Mouse (Mus musculus) embryonic facial prominence, embryonic 14.5 days (tissue): ENCODE measurements at regions not wholly inside any gene's neighbourhood (a gene's known extent, or its start where the extent isn't known, plus 50 kb on each side); places are given as distances from the start of the nearest gene placed in this dataset.

Experiments
- ATAC-seq: fragments of 200-750 bp; cut with Nextera tagmentation; 2 replicates; pipeline ENCODE4 v1.8.0; 2017; ENCODE audit warnings: low read depth, moderate number of reproducible peaks, moderate TSS enrichment
- DNase-seq: peaks from one replicate; pipeline ENCODE4 v3.0.0-alpha.2; 2015; ENCODE audit warnings: low spot score
- H3K27ac ChIP-seq: fragments of 300-500 bp; sonication (generic); replicated peaks from 2 replicates; pipeline ENCODE4 v1.5.1; 2014; ENCODE audit warnings: low read depth, mild to moderate bottlenecking, low read length, moderate library complexity
- H3K27me3 ChIP-seq: fragments of 300-500 bp; sonication (generic); replicated peaks from 2 replicates; pipeline ENCODE4 v1.6.1; 2014; ENCODE audit warnings: low read length; ENCODE audit not compliant: control insufficient read depth, insufficient read depth
- H3K36me3 ChIP-seq: fragments of 300-500 bp; sonication (generic); 2 replicates; pipeline ENCODE4 v1.6.1; 2014; ENCODE audit warnings: low read length, mixed read lengths; ENCODE audit not compliant: control insufficient read depth, insufficient read depth
- H3K4me1 ChIP-seq: fragments of 300-500 bp; sonication (generic); 2 replicates; pipeline ENCODE4 v1.6.1; 2014; ENCODE audit warnings: antibody characterized with exemption, low read length; ENCODE audit not compliant: control insufficient read depth, insufficient read depth
- H3K4me2 ChIP-seq: fragments of 300-500 bp; sonication (generic); 2 replicates; pipeline ENCODE4 v1.6.1; 2014; ENCODE audit warnings: low read depth, mild to moderate bottlenecking, low read length, moderate library complexity, mixed read lengths
- H3K4me3 ChIP-seq: fragments of 300-500 bp; sonication (generic); 2 replicates; pipeline ENCODE4 v1.5.1; 2014; ENCODE audit warnings: low read depth, mild to moderate bottlenecking, low read length
- H3K9ac ChIP-seq: fragments of 300-500 bp; sonication (generic); 2 replicates; pipeline ENCODE4 v1.6.1; 2014; ENCODE audit warnings: low read depth, mild to moderate bottlenecking, low read length, moderate library complexity, mixed read lengths
- H3K9me3 ChIP-seq: fragments of 300-500 bp; sonication (generic); 2 replicates; pipeline ENCODE4 v1.6.1; 2016; ENCODE audit warnings: low read length; ENCODE audit not compliant: control insufficient read depth
- WGBS: fragments of 180-500 bp; shearing (Covaris S2); extraction: QIAGEN DNeasy Blood & Tissue Kit; methylation state at CpG from one replicate; pipeline ENCODE4 v1.1.7; 2014; 5-methylcytosine and 5-hydroxymethylcytosine counted together

DNA sequence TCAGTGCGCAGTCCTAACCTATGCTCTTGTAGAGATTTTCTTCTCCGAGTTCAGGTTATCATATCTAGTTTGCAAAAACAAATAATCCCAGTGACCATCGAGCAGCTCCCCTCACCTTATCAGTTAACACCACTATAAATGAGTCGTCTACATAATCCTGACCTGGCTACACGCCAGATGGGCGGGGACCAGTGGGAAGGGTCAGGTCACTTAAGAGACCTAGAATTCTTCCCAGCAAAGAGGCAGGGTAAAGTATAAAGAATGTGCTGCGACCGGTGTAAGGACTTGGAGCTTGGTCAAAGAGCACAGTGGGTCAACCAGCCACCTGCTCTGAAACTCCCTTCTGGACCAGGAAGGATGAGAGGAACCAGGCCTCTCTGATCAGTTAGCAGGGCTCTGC, 102.0 kb upstream of the 1700020N01Rik start:
- no peak overlapping the region for H3K4me2 ChIP-seq

DNA sequence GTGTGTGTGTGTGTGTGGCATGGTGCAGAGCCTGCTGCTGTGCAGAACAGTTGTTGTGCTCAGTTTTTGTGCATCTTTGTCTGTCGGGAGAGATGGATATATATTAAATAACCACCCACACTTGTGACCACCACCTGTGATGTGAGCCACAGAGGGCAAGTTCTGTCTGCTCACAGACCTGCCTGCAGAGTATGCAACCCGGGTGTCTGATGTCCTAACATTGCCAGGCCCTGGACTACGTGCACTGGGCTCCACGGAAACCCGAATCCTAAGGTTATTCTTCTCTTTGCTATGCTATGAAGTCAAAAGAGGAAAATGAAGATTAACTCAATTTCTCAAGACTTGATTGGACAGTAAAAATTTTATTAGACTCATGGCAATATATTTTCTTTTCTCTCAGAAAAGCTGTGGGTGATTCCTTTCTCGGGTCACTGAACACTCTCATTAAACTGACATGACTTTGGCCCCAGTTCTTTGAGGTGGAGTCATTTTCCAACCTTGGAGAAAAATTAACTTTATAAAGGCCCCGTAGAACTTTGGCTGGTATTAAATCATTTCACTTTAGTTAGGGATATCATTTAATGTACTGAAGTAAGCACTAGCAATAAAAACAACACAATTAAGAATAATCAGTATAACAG, 100.6 kb upstream of the 1700020N01Rik start:
- Histone ChIP-seq H3K27me3 (no peaks in the 10 kb centered on the region), H3K4me2 (no peak overlapping the region), H3K4me3 (no peak overlapping the region), H3K4me1 (no peaks in the 10 kb centered on the region), H3K9me3 (no peaks in the 10 kb centered on the region), H3K27ac (no peak overlapping the region), H3K36me3 (no peaks in the 10 kb centered on the region), H3K9ac (no peak overlapping the region)
- WGBS, result 65% methylated on average over 7 of the region's 7 CpGs
- no peak for ATAC-seq
- no peak for DNase-seq

More for the DNA sequence above, 102.0 kb upstream of the 1700020N01Rik start:
- no peak for DNase-seq
- Histone ChIP-seq H3K9ac (no peak overlapping the region), H3K36me3 (no peaks in the 10 kb centered on the region), H3K9me3 (no peaks in the 10 kb centered on the region), H3K27me3 (no peaks in the 10 kb centered on the region), H3K4me1 (no peaks in the 10 kb centered on the region), H3K4me3 (no peak overlapping the region), H3K27ac (no peak overlapping the region)
- ATAC-seq, result no peak
- WGBS, result 73% methylated on average over 8 of the region's 8 CpGs

DNA sequence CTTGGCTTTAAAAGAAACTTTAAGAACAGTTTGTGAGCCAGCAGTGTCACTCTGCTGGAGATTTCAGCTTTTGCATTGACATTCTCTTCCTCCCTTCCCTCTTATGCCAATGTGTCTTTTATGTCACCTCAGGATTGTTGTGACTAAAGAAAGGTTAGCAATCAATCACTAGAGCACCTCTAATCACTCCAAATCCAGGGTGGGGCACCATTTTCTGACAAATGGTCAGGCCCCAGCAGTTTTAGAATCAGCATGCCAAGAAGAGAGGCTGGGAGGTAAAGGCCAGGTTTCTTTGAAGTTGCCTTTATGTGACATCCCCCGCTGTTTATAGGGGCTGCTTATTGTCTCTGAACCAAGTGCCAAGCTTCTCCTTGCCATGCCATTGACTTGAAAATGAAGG, 98.4 kb upstream of the 1700020N01Rik start:
- Histone ChIP-seq H3K4me3 (no peak overlapping the region), H3K27ac (no peak overlapping the region), H3K9ac (no peak overlapping the region), H3K36me3 (no peaks in the 10 kb centered on the region), H3K4me2 (no peak overlapping the region), H3K27me3 (no peaks in the 10 kb centered on the region), H3K4me1 (no peaks in the 10 kb centered on the region), H3K9me3 (no peaks in the 10 kb centered on the region)
- ATAC-seq, result no peak
- 43% methylated on average over 1 of the region's 1 CpGs for WGBS
- no peak for DNase-seq

DNA sequence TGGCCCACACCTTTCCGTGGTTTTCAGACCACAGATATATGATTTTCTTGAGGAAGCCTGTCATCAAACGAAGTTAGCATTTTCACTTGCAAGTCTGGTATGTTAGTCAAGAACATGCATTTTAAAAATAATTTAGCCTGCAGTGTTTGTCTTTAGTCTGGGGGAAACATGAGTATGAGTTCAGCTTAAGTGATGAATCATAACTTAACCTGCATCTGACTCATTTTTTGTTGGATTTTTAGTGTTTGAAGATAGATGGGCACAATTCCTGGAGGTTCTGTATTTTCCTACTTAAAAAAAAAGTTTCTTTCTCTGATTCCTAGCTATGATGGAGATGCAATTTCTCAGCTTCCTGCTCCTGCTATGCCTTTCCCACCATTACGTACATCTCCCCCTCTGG, 95.8 kb upstream of the 1700020N01Rik start:
- Histone ChIP-seq H3K9ac (no peak overlapping the region), H3K4me2 (no peak overlapping the region), H3K4me3 (no peak overlapping the region), H3K4me1 (no peaks in the 10 kb centered on the region), H3K27me3 (no peaks in the 10 kb centered on the region), H3K36me3 (no peaks in the 10 kb centered on the region), H3K27ac (no peak overlapping the region), H3K9me3 (no peaks in the 10 kb centered on the region)
- DNase-seq (no peak), ATAC-seq (no peak)
- WGBS, result 82% methylated on average over 3 of the region's 3 CpGs

DNA sequence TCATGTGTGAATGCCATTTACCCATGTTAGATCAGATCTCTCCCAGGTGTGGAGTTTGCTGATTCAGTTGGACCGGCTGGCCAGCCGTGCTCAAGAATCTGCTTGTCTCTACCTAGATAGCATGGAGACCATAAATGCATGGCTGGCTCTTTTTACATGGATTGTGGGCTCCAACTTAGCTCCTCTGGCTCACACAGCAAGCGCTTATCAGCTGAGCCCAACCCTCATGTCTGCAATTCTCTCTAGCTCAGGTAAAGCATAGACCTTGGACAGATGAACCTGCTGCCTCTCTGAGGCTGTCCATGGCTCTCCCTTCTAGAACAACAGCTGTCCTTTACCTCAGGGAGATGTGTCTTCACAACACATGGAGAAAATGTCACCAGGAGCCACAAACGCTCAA, 94.8 kb upstream of the 1700020N01Rik start:
- no peak overlapping the region for H3K9ac ChIP-seq
- H3K36me3 ChIP-seq, result no peaks in the 10 kb centered on the region
- no peaks in the 10 kb centered on the region for H3K9me3 ChIP-seq
- H3K4me1 ChIP-seq, result no peaks in the 10 kb centered on the region
- H3K27ac ChIP-seq, result no peak overlapping the region
- H3K27me3 ChIP-seq, result no peaks in the 10 kb centered on the region
- ATAC-seq (no peak), DNase-seq (no peak)
- H3K4me3 ChIP-seq, result no peak overlapping the region
- no peak overlapping the region for H3K4me2 ChIP-seq
- 89% methylated on average over 4 of the region's 4 CpGs for WGBS

DNA sequence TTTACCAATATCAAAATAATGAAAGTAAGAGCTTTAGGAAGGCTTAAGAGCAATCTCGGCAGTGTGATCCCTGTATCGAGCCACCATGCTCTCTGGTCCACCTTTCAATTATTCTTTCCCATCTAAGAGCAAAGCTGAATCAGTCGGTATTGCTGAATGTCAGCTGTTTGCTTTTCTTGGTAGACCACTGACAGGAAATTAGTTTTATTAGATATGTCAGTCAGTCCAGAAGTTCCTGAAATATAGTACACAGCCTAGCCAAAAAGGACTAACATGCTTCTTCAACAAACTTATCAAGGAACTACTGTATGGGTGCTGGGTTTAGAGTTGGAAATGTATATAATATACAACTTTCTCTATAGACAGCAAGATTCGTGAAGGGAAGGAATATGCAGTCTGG, 91.3 kb upstream of the 1700020N01Rik start:
- H3K4me1 ChIP-seq, result no peaks in the 10 kb centered on the region
- 80% methylated on average over 4 of the region's 4 CpGs for WGBS
- ATAC-seq, result no peak

DNA sequence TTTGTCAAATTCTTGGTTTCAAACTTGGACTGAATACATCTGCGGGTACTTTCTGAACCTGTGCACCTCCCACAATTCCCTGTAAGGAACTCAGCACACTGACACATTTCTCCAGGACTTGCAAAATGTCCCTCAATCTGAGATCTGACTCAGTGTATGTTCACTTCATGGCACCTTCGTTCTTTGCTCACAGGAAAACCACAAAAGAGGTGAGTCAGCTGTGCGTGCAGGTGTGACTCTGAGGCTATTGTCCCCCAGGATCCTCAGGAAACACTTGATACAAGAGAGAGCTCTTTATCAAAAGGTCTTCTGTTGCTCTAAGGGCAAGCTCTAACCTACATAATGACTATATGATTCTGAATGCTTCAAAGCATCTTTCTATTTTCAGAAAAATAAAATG, 88.5 kb upstream of the 1700020N01Rik start:
- Histone ChIP-seq H3K27me3 (no peaks in the 10 kb centered on the region), H3K9ac (no peak overlapping the region), H3K4me1 (no peaks in the 10 kb centered on the region), H3K27ac (no peak overlapping the region), H3K4me2 (no peak overlapping the region), H3K36me3 (no peaks in the 10 kb centered on the region), H3K4me3 (no peak overlapping the region), H3K9me3 (0 out of 2 replicates have a peak, but pooled peaks cover 3% of the 10 kb centered on the region)
- no peak for ATAC-seq
- 79% methylated on average over 3 of the region's 3 CpGs for WGBS
- no peak for DNase-seq

More for the DNA sequence above, 91.3 kb upstream of the 1700020N01Rik start:
- no peaks in the 10 kb centered on the region for H3K9me3 ChIP-seq
- no peaks in the 10 kb centered on the region for H3K36me3 ChIP-seq
- no peaks in the 10 kb centered on the region for H3K27me3 ChIP-seq
- H3K4me2 ChIP-seq, result no peak overlapping the region
- no peak overlapping the region for H3K9ac ChIP-seq
- H3K4me3 ChIP-seq, result no peak overlapping the region
- no peak overlapping the region for H3K27ac ChIP-seq
- DNase-seq, result no peak

DNA sequence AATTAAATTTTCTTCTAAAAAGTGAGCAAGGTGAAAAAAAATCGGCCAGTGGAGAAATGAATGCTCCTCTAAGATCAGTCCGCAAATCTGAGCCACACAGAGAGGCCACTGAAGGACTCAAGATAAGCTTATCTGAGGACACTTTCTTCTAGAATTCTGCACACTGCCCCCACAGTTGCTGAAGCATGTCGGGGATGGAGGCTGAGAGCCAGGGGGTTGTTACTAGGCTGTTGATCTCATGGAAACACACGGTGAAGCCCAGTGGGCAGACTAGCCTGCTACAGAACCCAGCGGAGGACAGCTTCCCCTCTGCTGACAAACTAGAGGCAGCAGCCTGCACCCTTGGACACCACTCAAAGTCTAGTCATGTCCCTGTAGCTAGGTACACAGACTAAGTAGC, 81.6 kb upstream of the 1700020N01Rik start:
- no peak overlapping the region for H3K27ac ChIP-seq
- no peaks in the 10 kb centered on the region for H3K36me3 ChIP-seq
- H3K9ac ChIP-seq, result no peak overlapping the region
- no peaks in the 10 kb centered on the region for H3K27me3 ChIP-seq
- no peak for DNase-seq
- WGBS, result 62% methylated on average over 5 of the region's 5 CpGs
- H3K4me3 ChIP-seq, result no peak overlapping the region
- no peaks in the 10 kb centered on the region for H3K4me1 ChIP-seq
- H3K9me3 ChIP-seq, result 0 out of 2 replicates have a peak, but pooled peaks cover 3% of the 10 kb centered on the region
- no peak for ATAC-seq
- H3K4me2 ChIP-seq, result no peak overlapping the region

DNA sequence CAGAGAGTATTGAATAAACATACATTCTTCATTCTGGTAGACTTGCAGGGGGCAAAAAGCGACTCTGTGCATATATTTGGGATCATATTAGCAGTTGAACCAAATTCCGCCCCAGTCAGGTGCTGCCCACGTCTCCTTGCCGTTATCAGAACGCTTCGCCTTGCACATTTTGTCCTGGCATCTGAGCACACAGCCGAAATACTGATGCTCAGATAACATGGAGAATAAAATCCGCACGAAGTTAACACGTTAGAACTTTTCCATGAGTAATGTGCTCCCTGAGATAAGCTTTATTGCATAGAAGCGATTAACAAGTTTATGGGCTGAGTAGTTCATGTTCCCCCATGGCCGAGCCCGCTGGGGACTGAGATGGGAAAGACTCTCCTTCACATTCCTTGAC, 80.5 kb upstream of the 1700020N01Rik start:
- no peak overlapping the region for H3K27ac ChIP-seq
- no peaks in the 10 kb centered on the region for H3K4me1 ChIP-seq
- H3K9me3 ChIP-seq, result no peaks in the 10 kb centered on the region
- WGBS, result 89% methylated on average over 13 of the region's 13 CpGs
- no peaks in the 10 kb centered on the region for H3K27me3 ChIP-seq
- H3K4me2 ChIP-seq, result no peak overlapping the region
- ATAC-seq (no peak), DNase-seq (no peak)
- H3K9ac ChIP-seq, result no peak overlapping the region
- H3K4me3 ChIP-seq, result no peak overlapping the region
- no peaks in the 10 kb centered on the region for H3K36me3 ChIP-seq
